Mouse (Mus musculus) kidney, adult 2 months (tissue): ENCODE results near the gene Gjb5.

ENCODE experiments used
- CTCF ChIP-seq: fragments of 200-500 bp; conservative IDR thresholded peaks from 2 replicates; pipeline ENCODE4 v1.5.1; 2011; ENCODE audit warnings: low read depth, mild to moderate bottlenecking, control low read depth, low read length, moderate library complexity, mixed read lengths; ENCODE audit not compliant: insufficient read depth, insufficient read length
- POLR2A ChIP-seq: fragments of 200-500 bp; IDR thresholded peaks from one replicate; pipeline ENCODE4 v1.6.1; 2011; ENCODE audit warnings: low read depth, low read length, control low read depth

DNA sequence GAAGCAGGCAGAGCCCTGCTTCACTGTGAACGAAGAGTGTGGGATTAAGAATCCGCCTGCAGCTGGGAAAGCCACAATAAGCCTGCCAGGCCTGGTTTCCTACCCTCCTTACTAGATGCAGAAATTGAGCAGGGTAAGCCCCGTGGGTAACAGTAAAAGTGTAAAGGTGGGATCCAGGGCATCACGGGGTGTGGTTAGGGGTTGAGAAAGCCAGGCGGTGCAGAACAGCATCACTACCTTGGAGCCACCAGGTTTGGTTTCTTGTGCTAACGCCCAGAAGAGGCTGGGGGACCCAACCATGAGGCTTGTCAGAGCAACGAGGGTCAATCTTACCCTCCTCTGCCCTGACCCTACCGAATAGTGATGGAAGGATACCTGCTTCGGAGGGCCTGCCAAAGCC is 43.4 kb downstream of the Gjb5 start:
- TF ChIP-seq CTCF, result no peak
- no peak for TF ChIP-seq POLR2A
